Mouse (Mus musculus) adrenal gland, postnatal 4 days (tissue): ENCODE results near the gene Mboat7. TPM values are rescaled to one million over a fixed set of nuclear protein-coding genes. Genes with fewer than 3 reads are reported as not detected.

Experiments
- DNase-seq, 2 experiments: peaks; one replicate each; pipeline ENCODE4 v3.0.0; 2021 to 2022; ENCODE audit warnings: low spot score in 2 of 2, mixed read lengths in 2 of 2
- total RNA-seq, 2 experiments: library from RNA; stranded (reverse); gene quantifications; 2 replicates each; pipeline ENCODE4 v1.2.3; 2021

The Mboat7 gene
- total RNA-seq, 2 experiments from 2014 or later = 67.0 to 68.6 TPM

- DNase-seq = peak; percentile 35 to 57
Measured at GRCm38 (mm10) chr7:3694076-3694948, 989 bp upstream of the Mboat7 start.

GRCm38 (mm10) chr7:3693809-3694075 lies 419 bp upstream of the Mboat7 start:
- no peak for DNase-seq

GRCm38 (mm10) chr7:3692382-3692986 lies 839 bp downstream of the Mboat7 start, which contains the start of gene Tsen34:
Gene Tsen34 (plus strand): TSS chr7:3692863.
- no peak for DNase-seq

- no peak for DNase-seq
Measured at GRCm38 (mm10) chr7:3691919-3692318, 1.4 kb downstream of the Mboat7 start.

GRCm38 (mm10) chr7:3685400-3686187 lies 7.7 kb downstream of the Mboat7 start:
- no peak for DNase-seq

GRCm38 (mm10) chr7:3684698-3685097 lies 8.6 kb downstream of the Mboat7 start:
- DNase-seq = no peak

GRCm38 (mm10) chr7:3683908-3684550 lies 9.3 kb downstream of the Mboat7 start:
- DNase-seq = no peak

- DNase-seq = no peak
Measured at GRCm38 (mm10) chr7:3677342-3677741, 16.0 kb downstream of the Mboat7 start, which contains the start of gene Tmc4. Gene Tmc4 (minus strand): TSS chr7:3677553.

GRCm38 (mm10) chr7:3676371-3676770 lies 17.0 kb downstream of the Mboat7 start:
- DNase-seq = no peak

- DNase-seq = no peak
Measured at GRCm38 (mm10) chr7:3675228-3675548, 18.1 kb downstream of the Mboat7 start.

GRCm38 (mm10) chr7:3674507-3675227 lies 18.7 kb downstream of the Mboat7 start:
- peak; percentile 44 to 68 for DNase-seq

- DNase-seq = no peak
Measured at GRCm38 (mm10) chr7:3666921-3667391, 26.4 kb downstream of the Mboat7 start.

- DNase-seq = peak; percentile 79 to 91
Measured at GRCm38 (mm10) chr7:3665215-3666114, 27.9 kb downstream of the Mboat7 start, which contains the start of gene Leng1. Gene Leng1 (minus strand): TSS chr7:3665840.

- DNase-seq = no peak
Measured at GRCm38 (mm10) chr7:3664524-3665214, 28.7 kb downstream of the Mboat7 start.

GRCm38 (mm10) chr7:3658578-3658977 lies 34.7 kb downstream of the Mboat7 start:
- no peak for DNase-seq

- no peak for DNase-seq
Measured at GRCm38 (mm10) chr7:3656966-3657365, 36.4 kb downstream of the Mboat7 start.

GRCm38 (mm10) chr7:3646641-3647040 lies 46.7 kb downstream of the Mboat7 start:
- DNase-seq = no peak

GRCm38 (mm10) chr7:3646188-3646587 lies 47.1 kb downstream of the Mboat7 start:
- no peak for DNase-seq

- DNase-seq = peak in 1 of 2 experiments; percentile 25
Measured at GRCm38 (mm10) chr7:3645488-3646025, 47.8 kb downstream of the Mboat7 start.
